Mouse (Mus musculus) left cerebral cortex, adult 18-20 months (tissue): ENCODE measurements at regions not wholly inside any gene's neighbourhood (a gene's known extent, or its start where the extent isn't known, plus 50 kb on each side); places are given as distances from the start of the nearest gene placed in this dataset.
A peak's percentile ranks its signal among the peaks of the same experiment; 100 is the strongest.

ENCODE experiments used
- DNase-seq, 2 experiments: peaks; one replicate each; pipeline ENCODE4 v3.0.0; 2021 to 2022; ENCODE audit warnings: low spot score in 2 of 2, mixed read lengths in 1 of 2

DNA sequence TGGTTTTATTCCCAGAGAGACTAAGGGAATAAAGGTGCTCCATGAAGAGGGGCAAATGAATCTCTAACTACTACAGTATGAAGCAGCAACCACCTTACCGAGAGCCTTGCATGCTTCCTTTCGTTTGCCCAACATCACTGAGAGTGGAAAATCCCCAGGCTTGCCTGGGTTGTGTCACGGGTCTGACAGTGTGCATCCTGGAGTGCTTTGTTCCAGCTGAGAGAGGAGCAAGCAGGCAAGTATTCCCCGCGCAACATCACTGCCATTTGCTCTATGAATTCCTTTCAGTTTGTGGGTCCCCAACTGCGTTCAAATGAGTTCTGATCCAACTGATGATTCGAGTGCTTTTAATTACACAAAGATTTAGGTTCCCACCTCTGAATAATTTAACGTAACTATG is 253.9 kb upstream of the Nsun2 start:
- no peak for DNase-seq

DNA sequence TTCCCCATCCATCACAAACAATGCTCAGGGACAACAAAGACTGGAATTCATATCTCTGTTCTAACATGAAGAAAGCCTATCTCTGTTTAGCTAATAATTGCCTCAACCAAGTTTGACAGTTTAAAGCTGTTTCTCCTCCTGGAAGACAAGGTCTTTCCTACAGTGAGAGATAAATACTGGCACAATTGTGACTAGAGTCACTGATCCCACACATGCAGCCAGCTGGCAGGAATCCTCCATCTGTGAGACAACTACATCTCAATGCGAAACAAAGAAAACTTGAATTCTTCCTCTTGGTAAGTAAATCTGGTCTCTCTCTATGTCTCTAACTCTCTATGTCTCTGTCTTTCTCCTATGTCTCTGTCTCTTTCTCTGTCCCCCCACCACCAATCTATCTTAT is 239.1 kb upstream of the Nsun2 start:
- DNase-seq = peak; percentile 30 to 53

DNA sequence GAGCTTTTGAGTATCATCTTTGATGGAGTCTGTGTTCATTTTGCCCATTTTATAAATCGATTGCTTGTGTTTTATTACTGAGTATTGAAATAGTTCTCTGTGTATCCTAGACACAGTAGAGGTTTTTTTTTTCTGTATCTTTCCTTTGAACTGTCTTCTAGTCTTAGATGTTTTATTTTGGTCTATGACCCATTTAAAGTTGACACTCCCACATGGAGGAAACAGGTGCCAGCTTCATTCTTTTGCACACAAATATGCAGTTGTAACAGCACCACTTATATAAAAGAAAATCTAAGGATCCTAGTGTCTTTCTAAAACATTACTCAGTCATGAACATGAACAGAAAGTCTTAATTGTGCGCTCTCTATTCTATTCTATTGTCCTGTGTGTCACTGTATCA is 230.2 kb upstream of the Nsun2 start:
- DNase-seq = no peak

DNA sequence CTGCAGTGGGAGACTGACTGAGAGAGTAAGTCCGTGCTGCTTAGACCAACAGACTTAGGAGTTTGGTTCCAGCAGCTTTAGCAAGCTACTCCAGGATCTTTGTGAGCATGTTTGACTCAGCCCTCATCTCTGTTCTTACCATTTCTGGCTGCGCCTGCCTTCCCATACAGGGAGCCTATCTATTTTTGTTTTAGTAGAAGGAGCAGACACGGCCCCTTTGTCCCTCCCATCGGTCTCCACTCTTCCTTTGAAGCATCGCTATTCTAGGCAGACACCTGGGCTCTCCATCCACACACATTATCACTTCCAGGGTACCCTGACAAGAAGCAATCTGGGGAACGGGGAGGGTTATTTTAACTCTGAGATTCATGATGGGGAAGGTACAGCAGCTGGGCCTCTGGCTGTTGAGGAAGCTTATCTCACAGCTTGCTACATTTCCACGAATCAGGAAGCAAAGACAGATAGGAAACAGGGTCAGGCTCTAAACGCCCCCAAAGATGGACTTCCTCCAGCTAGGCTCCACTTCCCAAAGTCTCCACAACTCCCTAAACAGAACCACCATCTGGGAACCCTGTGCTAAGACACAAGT is 203.0 kb upstream of the Nsun2 start:
- DNase-seq = peak; percentile 31 to 60

DNA sequence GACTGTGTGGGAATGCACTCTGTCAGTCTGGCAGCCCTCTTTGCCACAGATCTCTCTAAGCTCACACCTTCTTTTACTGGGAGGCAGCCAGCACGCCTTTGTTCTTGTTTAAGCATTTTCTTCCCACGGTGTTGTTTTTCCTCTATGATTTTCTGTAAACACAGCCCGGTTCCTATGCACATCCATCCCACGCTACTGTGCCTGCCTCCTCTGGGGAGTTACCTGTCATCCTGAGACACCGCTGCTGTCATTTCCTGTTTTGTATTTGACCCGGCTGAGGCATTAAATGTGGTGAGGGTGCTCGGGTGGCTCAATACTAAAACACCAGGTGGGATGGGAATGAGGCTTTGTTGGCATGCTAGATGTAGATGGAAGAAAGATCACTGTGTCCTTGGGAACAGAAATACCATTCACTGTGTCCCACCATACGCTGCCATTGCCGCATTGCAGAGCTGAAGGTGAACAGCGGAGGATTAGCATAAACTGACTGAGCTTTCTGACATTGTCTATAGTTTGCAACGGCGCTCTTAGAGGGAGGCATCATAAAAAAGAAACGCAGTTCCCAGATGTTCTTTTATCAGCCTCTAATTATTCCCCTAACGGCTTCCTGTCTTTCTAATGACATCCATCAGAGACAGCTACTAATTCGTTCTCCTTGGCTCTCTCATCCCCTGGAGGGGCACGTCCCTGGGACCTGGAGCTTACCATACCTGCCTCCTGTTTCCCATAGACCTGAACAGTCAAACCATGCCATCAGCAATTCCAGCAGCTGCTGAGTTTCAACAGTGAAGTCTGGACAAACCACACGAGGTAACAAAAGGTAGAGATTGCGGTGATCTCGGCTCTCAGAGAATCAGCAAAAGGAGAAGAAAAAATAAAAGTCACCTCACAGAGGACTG is 201.8 kb upstream of the Nsun2 start:
- DNase-seq = no peak

DNA sequence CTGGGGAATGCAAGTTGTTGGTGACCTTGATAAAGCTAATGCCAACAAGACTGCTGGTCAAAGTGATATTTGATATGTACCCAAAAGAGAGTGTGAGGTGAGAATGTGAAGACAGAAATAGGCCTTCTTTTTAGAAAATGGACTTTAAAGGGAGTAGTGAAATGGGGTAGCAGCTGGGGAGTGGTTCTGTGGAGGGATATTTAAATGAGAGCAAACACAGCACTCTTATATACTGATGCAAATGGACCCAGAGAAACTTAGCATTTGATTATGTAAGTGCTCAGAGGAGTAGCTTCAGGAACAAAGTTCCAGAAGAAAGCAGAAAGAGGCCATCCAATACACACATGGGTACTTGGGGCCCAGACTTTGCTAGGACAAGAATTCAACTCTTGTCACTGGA is 189.7 kb upstream of the Nsun2 start:
- DNase-seq = no peak

DNA sequence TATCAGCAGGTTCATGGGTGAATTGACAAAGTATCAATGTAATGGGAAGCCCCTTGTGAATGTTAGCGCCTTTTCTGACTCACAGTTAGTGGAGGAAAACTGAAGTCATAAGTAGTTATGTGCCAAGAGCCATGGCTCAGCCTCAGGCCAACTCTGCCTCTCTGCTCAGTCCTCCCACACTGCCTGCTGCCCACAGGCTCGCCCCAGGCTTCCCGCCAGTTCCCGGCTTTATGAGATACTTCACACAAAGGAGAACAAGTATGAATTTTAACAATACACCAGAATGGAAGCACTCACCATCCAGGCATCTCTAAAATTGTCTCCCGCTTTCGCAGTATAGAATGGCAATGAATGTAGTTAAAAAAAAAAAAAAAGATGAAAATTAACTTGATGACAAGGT is 176.1 kb upstream of the Nsun2 start:
- peak; percentile 74 to 82 for DNase-seq

DNA sequence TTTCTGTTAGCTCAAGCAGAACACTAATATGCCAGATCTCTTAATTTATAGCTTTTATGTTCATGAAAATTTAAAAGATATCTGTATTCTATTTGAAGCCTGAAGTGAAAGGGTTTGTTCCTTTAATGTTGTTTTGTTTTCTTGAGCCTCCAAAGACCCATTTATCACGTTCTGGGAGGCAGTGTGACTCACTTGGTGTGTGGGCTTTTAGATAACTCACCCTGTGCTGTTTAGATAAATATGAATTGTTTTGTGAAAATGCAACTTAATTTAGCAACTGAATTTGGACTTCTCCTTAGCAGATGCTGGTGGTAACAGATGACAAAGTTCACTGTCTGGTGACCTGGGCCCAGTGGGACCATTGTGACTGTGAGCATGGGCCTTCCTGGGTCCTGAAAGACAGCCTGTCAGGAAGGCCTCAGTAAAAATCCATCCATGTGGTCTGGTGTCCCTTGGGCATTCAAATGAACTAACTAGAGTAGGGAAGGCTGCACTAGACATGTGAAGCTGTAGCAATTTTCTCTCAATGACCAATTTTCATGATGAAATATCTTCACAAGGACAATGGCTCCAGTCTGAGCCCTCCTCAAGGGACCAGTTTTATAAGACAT is 167.6 kb upstream of the Nsun2 start:
- no peak for DNase-seq

DNA sequence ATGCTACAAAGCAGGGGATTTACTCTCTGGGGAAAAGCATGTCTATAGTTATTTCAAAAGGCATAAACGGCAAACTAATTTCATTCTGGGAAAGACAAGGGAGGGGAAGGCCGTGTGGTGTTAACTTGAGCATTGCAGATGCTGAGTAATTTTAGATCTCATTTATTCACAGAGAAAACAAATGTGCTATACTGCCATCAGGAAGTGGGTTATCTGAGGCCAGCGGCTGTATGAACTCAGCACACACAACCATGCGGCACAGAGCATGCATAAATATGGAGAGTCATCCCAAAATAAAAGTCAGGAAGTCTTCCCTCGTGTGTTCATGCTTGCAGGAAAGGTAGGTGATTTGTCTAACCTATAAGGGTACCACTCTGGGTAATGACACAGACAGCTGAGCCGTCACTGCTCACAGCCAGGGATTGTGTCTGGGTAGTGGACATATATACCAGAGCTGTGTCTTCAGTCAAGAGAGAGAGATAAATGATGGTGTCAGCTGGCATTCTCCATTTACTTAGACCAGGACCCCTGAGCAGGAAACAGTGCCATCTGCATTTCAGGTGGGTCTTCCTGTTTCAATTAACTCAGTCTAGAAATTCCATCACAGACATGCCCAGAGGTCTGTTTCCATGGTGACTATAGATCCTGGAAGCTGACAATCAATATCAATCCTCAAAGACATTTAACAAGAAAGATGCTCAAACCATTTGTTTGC is 160.3 kb upstream of the Nsun2 start:
- peak in 1 of 2 experiments; percentile 20 for DNase-seq

DNA sequence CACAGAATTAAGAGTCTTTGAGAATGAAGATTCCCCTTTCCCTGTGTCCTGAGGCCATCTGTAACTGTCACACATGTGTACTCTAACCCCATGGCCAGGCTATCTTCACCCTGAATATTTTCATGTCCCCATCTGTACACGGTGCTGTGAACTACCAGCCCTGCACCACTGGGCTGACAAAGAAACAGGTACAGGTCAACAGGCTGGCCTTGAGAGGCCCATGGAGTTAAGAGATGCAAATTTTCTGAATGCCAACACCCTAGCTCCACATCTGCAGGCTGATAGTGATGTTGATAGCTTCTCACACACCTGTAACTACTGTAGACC is 159.8 kb upstream of the Nsun2 start:
- no peak for DNase-seq

DNA sequence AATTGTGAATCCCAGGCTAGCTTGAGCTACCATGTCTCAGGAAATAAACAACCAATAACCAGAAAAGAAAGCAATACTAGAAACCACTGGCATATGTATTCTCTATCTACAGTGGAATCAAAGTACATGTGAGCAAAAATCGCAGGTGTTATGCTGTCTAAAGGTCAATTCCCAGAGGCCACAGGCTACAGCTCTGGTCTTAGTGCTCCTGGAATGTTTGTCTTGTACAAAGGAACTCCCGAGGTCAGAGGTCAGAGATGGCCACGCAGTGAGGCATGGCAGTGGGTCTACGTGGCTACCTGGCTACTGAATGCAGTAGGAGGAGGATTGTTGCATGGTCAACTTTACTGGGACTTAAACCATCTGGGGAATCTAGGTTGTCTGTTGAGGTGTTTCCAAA is 153.1 kb upstream of the Nsun2 start:
- no peak for DNase-seq

DNA sequence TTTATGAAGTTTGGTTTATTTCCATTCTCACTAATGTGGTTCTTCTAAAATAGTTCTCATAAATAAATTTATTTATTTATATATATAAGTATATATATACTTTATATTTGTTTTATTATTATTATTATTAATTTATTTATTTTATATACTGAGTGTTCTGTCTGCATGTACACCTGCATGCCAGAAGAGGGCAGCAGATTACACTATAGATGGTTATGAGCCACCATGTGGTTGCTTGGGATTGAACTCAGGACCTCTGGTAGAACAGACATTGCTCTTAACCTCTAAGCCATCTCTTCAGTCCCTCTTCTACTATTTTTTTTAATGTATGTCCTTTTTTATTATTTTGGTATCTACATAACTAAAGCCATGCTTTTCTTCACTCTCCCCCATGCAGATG is 148.8 kb upstream of the Nsun2 start:
- no peak for DNase-seq

DNA sequence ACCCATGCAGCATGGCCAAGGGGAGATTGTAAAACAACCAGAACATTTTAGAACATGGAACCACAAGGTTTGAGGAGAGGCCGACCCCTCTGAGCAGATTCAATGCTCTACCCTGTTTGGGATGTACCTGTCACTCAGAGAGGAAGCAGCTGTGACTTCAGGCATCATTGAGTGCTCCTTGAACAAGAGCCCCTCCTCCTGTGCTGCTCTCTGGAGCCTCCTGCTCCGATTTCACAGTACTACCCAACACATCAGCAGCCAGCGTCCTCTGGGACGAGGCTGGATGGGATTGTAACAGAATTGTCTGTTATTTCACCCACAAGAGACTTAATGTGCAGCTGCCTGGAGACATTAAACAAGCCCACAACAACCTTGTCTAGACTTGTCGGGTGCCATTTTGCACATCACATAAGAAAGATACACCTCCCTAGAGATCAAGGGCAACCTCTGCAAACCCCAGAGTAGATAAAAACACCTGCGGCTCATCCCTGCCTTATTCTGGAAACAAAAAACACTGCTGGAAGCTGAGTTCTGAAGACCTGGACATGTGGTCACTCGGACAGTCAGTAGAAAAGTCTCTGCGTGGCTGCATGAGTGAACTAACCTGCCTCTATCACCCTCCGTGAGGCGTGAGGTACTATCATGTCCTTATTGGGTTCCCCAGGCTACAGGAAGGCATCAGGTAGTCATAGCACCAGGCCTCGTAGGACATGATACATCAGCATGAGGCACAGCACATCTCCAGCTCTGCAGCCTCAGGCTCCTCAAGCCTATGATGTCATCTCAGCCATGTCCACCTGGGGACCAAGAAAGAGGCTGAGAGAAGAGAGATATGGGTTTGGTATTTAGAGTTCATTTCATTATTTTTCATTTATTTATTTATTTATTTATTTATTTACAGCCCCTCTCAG is 140.4 kb upstream of the Nsun2 start:
- no peak for DNase-seq

DNA sequence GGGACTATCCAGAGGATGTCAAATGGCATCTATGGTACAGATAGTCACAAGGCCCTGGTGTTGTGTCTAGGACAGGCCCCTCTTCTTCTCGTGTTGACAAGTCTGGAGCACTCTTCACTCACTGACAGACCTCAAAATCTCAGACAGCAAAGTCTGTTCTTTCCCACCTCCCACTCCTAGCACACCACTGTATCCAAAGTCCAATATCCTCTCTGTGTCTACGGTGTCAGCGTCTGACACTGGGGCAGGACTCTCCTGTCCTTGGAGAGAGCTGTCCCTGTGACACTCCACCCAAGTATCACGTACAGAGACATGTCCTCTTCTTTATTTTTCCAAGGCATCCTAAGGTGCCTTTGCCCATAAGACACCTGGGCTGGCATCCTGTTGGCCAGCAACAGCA is 139.0 kb upstream of the Nsun2 start:
- no peak for DNase-seq

DNA sequence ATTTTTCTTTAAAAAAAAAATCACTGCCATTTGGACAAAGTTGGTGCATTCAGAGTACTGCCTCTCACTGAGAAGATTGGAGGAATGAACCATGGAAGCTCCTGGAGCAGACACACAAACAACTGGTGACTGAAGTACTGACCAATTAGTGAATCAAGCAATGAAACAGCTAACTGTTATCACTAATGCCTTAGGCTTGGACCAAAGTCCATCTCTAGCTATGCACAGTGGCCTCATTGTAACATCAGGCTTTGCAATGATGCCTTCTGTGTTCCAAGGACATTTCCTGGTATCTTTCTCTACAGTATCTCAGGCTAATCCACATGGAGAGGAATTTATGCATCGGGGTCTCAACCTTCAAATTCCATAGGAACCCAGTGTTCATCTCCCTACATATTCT is 123.2 kb upstream of the Nsun2 start:
- no peak for DNase-seq

DNA sequence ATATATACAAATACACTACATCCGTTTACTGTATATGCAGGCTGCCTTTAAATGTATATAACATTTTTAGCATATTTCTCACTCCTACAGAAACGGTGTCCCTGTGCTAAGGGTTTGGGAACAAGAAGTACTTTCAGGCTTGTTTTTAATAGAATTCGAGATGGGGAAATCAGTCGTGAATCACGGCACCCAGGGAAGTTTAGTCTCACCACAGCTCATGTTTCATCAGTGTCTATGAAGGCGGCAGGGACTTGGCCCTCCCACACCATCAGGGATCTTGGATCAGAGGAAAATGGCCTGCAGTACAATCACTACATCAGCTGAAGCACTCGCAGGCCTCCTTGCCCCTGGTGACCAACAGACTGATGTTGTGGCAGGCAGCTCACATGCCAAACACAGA is 118.7 kb upstream of the Nsun2 start:
- no peak for DNase-seq

DNA sequence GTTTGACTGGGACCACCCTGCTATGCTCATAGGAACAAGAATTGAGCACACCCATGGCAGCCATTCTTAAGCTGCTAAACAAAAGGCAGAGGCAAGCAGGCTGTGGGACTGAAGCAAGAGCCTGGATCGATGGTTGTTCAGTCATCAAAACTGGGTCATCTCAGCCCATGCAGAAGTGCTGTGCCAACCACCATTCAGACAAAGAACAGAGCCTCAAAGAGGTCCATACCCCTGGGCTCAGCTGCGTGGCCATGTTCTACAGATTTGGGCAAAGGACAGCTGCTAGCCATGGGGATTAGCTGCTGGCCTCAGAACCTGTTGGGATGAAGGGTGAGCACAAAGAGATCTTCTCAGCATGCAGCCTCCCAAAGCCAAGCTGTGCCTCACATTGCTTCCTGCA is 116.8 kb upstream of the Nsun2 start:
- DNase-seq = no peak

DNA sequence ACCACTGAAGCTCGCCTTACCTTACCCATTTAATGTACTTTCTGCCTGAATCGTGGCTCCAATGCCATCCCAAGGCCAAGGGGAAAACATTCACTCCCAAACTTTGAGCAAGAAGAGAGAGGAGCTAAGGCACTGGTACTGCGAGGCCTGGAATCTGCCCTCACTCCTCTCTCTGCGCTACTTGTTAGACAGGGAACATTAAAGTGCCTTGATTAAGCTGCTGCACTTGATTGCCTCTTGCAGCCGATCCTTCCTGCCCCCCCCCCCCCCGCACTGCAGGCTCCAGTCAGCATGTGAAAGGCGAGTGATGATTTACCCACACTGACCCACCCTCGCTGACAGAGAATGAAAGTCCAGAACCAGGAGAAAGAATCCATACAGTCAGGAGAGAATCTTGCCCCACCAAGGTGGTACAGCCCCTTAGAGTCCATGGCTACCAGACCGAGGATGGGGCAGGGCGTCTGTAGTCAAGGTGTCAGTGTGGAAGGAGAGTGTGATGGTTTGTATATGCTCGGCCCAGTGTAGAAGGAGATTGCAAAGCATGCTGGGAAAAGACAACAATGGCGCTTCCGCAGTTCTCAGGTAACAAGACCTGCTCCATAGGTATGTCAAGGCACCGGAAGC is 115.6 kb upstream of the Nsun2 start:
- no peak for DNase-seq

DNA sequence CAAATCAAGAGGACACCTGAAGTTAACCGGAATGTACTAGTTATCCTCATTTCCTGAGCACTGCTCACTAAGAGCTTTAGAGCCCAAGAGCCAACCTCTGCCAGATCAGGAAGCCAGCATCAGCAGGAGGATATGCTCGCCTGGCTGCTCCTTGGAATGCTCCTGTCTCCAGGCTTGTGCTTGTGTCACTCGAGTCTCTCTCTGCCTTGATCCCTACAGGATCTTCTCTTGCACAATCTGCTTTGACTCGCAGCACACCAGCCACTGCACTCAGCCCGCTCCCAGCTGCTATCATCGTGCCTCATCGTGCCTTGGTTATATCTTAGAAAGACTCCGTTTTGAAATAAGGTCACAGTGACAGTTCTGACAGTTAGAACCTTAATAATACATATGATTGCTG is 113.4 kb upstream of the Nsun2 start:
- no peak for DNase-seq

DNA sequence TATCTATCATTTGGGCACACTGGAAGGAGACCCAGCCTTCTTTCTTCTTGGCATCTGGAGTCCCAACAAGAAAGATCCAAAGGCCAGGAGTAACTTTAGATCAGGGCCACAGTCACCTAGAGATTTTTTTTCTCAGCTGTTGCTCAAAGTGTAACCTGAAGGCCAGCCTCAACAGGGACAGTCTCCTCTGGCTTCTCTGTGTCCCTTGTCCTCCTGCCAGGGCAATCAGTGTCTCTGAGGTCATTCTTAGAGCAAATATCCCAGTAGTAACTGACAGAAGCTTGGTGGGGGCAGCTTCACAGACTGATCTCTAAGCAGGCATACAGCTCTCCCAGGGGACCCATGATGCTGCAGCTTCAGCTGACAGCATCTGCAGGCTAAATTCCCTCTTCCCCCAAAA is 111.6 kb upstream of the Nsun2 start:
- DNase-seq = no peak

DNA sequence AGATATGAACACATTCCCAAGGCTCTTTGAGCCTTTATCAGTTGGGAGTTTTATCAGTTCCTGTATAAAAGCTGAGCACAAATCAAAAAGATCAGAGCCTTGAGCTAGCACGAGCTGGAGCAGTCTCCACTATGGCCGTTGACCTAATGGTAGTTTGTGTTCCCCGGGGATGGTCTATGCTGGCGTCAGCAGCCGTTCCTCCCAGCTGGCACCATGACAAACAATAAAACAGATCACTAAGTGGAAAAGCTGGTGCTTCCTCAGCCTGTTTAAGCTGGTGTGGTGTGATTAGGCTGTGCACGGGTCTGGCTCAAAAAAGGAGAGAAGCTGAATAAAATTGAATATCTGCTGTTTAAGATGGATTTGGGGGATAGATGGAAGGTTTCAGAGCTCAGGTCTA is 107.4 kb upstream of the Nsun2 start:
- DNase-seq = no peak
